Mouse (Mus musculus): ENCODE results near the gene Cntrob.

DNA sequence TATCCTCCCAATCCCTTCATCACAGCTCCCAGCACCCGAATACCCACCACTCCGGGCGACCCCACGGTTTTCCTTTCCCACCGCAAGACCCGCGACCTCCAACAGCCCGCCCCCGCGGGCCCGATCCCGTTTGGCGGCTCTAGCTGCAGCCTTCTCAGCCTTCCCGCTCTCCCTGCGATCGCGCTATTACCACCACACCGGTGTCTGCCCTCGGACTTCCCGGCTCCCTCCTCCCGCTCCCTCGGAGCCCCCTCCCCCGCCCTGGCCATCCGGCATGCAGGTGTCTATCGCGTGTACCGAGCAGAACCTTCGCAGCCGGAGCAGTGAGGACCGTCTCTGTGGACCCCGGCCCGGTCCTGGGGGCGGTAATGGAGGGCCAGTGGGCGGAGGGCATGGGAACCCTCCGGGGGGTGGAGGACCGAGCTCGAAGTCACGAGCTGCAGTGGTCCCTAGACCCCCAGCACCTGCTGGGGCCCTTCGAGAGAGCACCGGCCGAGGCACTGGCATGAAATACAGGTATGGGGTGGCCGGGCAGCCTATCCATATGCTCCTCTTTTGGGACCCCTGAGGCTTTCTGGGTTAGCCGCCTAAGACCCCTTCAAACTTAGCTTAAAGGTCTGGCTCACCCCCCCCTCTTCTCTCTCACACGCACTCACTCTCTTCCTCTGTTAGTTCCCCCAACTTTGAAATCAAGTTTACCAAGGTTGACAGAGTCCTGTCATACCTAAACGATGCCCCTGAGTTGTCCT, 3.0 kb upstream of the Cntrob start:
- TF ChIP-seq CTCF (IDR thresholded peaks at IDR 0.05; ENCODE audit: extremely low read depth, insufficient read depth, insufficient read length, insufficient replicate concordance) (no peak), POLR2A (IDR thresholded peaks at IDR 0.05; ENCODE audit: low read depth, low read length) (no peak)

Measured in spleen, adult 2 months (tissue).